Mouse (Mus musculus): Measurements from ENCODE around the gene Raet1e. TPM values are rescaled to one million over a fixed set of nuclear protein-coding genes. Genes with fewer than 3 reads are reported as not detected.
A peak's percentile ranks its signal among the peaks of the same experiment; 100 is the strongest.
"Not testable (repeated sequence)": the region's sequence is repeated elsewhere in the genome, so short reads cannot be mapped to it uniquely, and the experiment has no call there.

Raet1e gene
- total RNA-seq (2012; rRNA removed) = 0.13 and 0.64 TPM in 2 replicates
- total RNA-seq (2014; rRNA removed) = 0.62 and 0.85 TPM in 2 replicates
- polyA plus RNA-seq (2012; ENCODE audit: insufficient read length, low read depth) = 1.2 TPM in 2 replicates

DNA sequence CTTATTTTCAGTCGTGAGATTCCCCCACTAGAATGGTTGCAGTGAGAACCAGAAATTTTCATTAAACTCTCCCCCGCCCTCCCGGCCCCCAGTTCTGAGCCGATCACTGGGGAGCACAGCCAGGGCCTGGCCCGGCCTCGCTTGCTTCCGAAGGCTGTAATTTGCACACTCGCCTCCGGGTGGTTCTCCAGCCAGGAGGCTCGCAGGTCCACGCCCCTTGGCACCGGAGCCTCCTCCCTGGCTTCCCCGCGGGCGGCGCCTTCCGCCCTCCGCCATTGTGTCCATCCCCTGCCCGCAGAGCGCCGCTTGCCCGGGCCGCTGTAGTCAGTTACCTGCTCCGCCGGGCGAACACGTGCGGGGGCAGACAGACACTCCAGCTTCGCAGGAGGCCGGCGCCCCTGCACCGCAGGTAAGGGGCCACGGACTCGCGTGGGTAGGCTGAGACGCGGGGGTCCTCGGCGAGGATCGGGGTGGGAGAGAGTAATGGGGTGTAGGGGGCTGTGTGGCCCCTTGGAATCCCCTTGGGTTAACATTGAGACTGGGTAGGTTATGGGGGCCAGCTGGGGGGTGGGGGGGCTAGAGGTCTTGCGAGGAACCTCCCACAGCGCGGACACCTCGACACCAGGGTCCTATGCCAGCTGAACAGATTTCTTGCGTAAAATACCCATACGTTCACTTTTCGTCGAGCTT lies at the start of gene Raet1e, which contains the start of gene H60b:
Gene Raet1e, plus strand, starts transcription at position 260 of the 690 bp plus-strand sequence.
Gene H60b, plus strand, starts transcription at position 277 of the 690 bp plus-strand sequence.
- peak within 1 kb of the TSS in 1 of 3 experiments; percentile 49 for H3K4me3 ChIP-seq (replicated peaks in 1 of 3; ENCODE audit: low read depth in 2 of 3, low read length in 2 of 3, poor library complexity in 1 of 3)
- dilution Hi-C loops (cut with MboI; ENCODE audit: extremely low pct_ligation_motif_present, extremely low pct_unique_long_range_greater_than_20kb, low sequenced_read_pairs); H3K36me3 ChIP-seq (replicated peaks in 1 of 2; ENCODE audit: control insufficient read depth in 1 of 2, insufficient read depth in 1 of 2, low read length in 1 of 2); H3K27me3 ChIP-seq (replicated peaks); in situ Hi-C loops (cut with MboI; ENCODE audit: low pct_ligation_motif_present, low pct_unique_long_range_greater_than_20kb, low sequenced_read_pairs); DNase-seq (ENCODE audit: extremely low read depth); H3K4me2 ChIP-seq (ENCODE audit: insufficient read depth, low read depth, poor library complexity, severe bottlenecking); H3K4me1 ChIP-seq (ENCODE audit: control insufficient read depth in 1 of 2, insufficient read depth in 2 of 2); H3K79me2 ChIP-seq (replicated peaks; ENCODE audit: control insufficient read depth, extremely low read depth, insufficient read depth, poor library complexity, severe bottlenecking); H3K27ac ChIP-seq (ENCODE audit: insufficient read depth, low read depth); H3K9ac ChIP-seq (ENCODE audit: insufficient read depth, low read depth); H3K9me3 ChIP-seq (replicated peaks; ENCODE audit: low read length): not testable (repeated sequence)

DNA sequence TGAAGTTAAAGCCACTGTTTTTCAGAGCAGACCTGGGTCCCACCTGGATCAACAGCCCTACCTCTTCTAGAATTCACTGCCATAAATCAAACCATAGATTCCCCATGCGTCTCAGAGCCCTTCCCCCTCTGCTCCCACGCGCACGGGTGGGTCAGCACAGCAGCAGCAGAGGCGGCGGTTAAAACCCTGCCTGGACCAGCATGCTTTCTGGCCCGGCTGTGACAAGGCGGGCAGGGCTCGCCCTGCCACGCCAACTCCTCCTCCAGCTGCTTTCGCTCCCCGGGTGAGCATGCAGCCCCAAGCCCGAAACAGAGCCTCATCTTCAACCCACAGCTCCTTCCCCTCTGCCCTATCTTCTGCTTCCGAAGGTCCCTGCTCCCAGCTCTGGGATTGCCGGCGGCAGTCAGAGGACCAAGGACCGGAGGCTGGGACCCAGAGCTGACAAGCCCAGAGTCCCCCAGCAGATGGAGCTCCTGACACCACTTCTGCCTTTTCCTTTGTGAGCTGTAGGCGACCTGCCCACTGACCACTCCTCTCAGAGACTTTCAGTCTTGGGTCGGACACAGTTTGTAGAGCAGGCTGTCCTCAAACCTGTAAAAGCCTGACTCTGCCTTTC lies 17.6 kb upstream of the Raet1e start:
- Histone ChIP-seq H3K9me3 (replicated peaks; ENCODE audit: low read length) (no peaks in the 10 kb centered on the region), H3K27ac (ENCODE audit: insufficient read depth, low read depth) (no peak overlapping the region), H3K4me1 (ENCODE audit: control insufficient read depth in 1 of 2, insufficient read depth in 2 of 2) (peaks cover 0 to 2% of the 10 kb centered on the region in 2 experiments; a peak in 2 of 4 replicates), H3K4me3 (replicated peaks in 1 of 3; ENCODE audit: low read depth in 2 of 3, low read length in 2 of 3, poor library complexity in 1 of 3) (no peak overlapping the region), H3K36me3 (replicated peaks in 1 of 2; ENCODE audit: control insufficient read depth in 1 of 2, insufficient read depth in 1 of 2, low read length in 1 of 2) (peaks cover 0 to 8% of the 10 kb centered on the region in 2 experiments), H3K4me2 (ENCODE audit: insufficient read depth, low read depth, poor library complexity, severe bottlenecking) (peak overlapping the region; percentile 17; the same call in 1 of the 2 replicates), H3K79me2 (replicated peaks; ENCODE audit: control insufficient read depth, extremely low read depth, insufficient read depth, poor library complexity, severe bottlenecking) (no peaks in the 10 kb centered on the region), H3K27me3 (replicated peaks) (no peaks in the 10 kb centered on the region), H3K9ac (ENCODE audit: insufficient read depth, low read depth) (no peak overlapping the region)
- dilution Hi-C loops (cut with MboI; ENCODE audit: extremely low pct_ligation_motif_present, extremely low pct_unique_long_range_greater_than_20kb, low sequenced_read_pairs) = no loop called here
- in situ Hi-C loops (cut with MboI; ENCODE audit: low pct_ligation_motif_present, low pct_unique_long_range_greater_than_20kb, low sequenced_read_pairs) = loop anchor here (25.0 kb wide), 1 partner anchor 103 kb away; no protein-coding TSS in a partner anchor
- peak; percentile 27 for DNase-seq (ENCODE audit: extremely low read depth)
- TF ChIP-seq CTCF (conservative IDR thresholded peaks at IDR 0.05 in 1 of 2, IDR thresholded peaks at IDR 0.05 in 1 of 2; ENCODE audit: low read depth in 2 of 2, low read length in 2 of 2) (peak in 1 of 2 experiments; percentile 75; a peak in 2 of 4 replicates), MAX (IDR thresholded peaks at IDR 0.05; ENCODE audit: low read length) (no peak), SMC3 (IDR thresholded peaks at IDR 0.05; ENCODE audit: low read depth, low read length) (peak; percentile 87), RAD21 (IDR thresholded peaks at IDR 0.05; ENCODE audit: low read depth, low read length) (peak; percentile 54), IRF4 (IDR thresholded peaks at IDR 0.05; ENCODE audit: low read depth, low read length) (0 out of 2 replicates have a peak, but pooled peaks have one; percentile 15)

DNA sequence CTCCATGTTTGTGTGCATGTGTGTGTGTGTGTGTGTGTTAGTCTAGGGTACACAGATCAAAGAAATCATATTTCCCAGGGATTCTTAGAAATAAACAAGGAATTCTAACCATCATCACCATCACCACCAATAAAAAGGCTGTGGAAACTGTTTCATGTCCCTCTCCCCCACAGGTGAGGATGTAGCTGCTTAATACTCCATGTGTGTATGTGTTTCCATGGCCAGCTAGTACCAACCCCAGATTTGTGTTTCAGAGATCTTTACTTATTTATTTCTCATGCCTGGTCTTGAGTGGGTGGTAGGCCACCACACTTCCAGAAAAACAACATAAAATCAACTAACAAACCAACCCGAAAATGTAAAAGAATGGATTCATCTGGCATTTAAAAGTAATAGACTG lies 16.2 kb upstream of the Raet1e start:
- dilution Hi-C loops (cut with MboI; ENCODE audit: extremely low pct_ligation_motif_present, extremely low pct_unique_long_range_greater_than_20kb, low sequenced_read_pairs); H3K9ac ChIP-seq (ENCODE audit: insufficient read depth, low read depth); H3K9me3 ChIP-seq (replicated peaks; ENCODE audit: low read length); H3K27ac ChIP-seq (ENCODE audit: insufficient read depth, low read depth); H3K4me1 ChIP-seq (ENCODE audit: control insufficient read depth in 1 of 2, insufficient read depth in 2 of 2); H3K4me2 ChIP-seq (ENCODE audit: insufficient read depth, low read depth, poor library complexity, severe bottlenecking); H3K4me3 ChIP-seq (replicated peaks in 1 of 3; ENCODE audit: low read depth in 2 of 3, low read length in 2 of 3, poor library complexity in 1 of 3); H3K79me2 ChIP-seq (replicated peaks; ENCODE audit: control insufficient read depth, extremely low read depth, insufficient read depth, poor library complexity, severe bottlenecking); H3K27me3 ChIP-seq (replicated peaks): not testable (repeated sequence)
- in situ Hi-C loops (cut with MboI; ENCODE audit: low pct_ligation_motif_present, low pct_unique_long_range_greater_than_20kb, low sequenced_read_pairs) = loop anchor here (25.0 kb wide), 1 partner anchor 105 kb away; no protein-coding TSS in a partner anchor
- peak; percentile 79 for DNase-seq (ENCODE audit: extremely low read depth)
- H3K36me3 ChIP-seq (replicated peaks in 1 of 2; ENCODE audit: control insufficient read depth in 1 of 2, insufficient read depth in 1 of 2, low read length in 1 of 2) = peaks cover 0 to 11% of the 10 kb centered on the region in 2 experiments

Measured in CH12.LX (cell line).